ENCODE assay signal across 9 mouse cellular contexts in genomic region chr11:102214430-102215156, GRCm38 (mm10). TPM values are rescaled to one million over a fixed set of nuclear protein-coding genes. Genes with fewer than 3 reads are reported as not detected.
DNase-seq lines count a peak whose midpoint lies in the region; ATAC-seq and TF ChIP-seq lines count a peak whose summit lies in the region.
"Had no signal": no experiment of that assay in that cellular context is flagged by ENCODE, and none has a peak within 500 bp of the region (broad histone marks: within the 10 kb centered on the region; RNA-seq: fewer than 3 reads in every experiment).

No protein-coding gene starts in this region.

- TF ChIP-seq CTCF in gastrocnemius, adult 2 months (IDR thresholded peaks at IDR 0.05): no peak

- H3K9ac ChIP-seq in lung, embryonic 16.5 days (ENCODE audit: low read length): peak overlapping the region; percentile 35; the same call in 1 of the 2 replicates
- peak overlapping the region; percentile 77 for H3K9ac ChIP-seq in heart, embryonic 13.5 days
- peak overlapping the region; percentile 41; the same call in 1 of the 2 replicates for H3K9ac ChIP-seq in neural tube, embryonic 13.5 days

- intact Hi-C loops in gastrocnemius, adult 2 months (cut with DNase I): no loop called here
- intact Hi-C loops in gastrocnemius, postnatal 36 days (cut with DNase I): no loop called here

- no peaks in the 10 kb centered on the region for H3K36me3 ChIP-seq in lung, embryonic 16.5 days (ENCODE audit: control insufficient read depth, insufficient read depth, low read length)
- H3K36me3 ChIP-seq in heart, embryonic 13.5 days: peaks cover 8% of the 10 kb centered on the region
- H3K36me3 ChIP-seq in neural tube, embryonic 13.5 days: peaks cover 12% of the 10 kb centered on the region

- H3K9me3 ChIP-seq in lung, embryonic 16.5 days (ENCODE audit: control insufficient read depth, low read length): no peaks in the 10 kb centered on the region
- no peaks in the 10 kb centered on the region for H3K9me3 ChIP-seq in heart, embryonic 13.5 days
- no peaks in the 10 kb centered on the region for H3K9me3 ChIP-seq in neural tube, embryonic 13.5 days

- no peak for ATAC-seq in lung, embryonic 16.5 days (ENCODE audit: low read depth)
- no peak for ATAC-seq in heart, embryonic 13.5 days (ENCODE audit: extremely low read depth, insufficient number of reproducible peaks, low FRiP score, low TSS enrichment)
- ATAC-seq in neural tube, embryonic 13.5 days (ENCODE audit: low read depth): no peak

- WGBS in lung, embryonic 16.5 days: 27% methylated on average over 10 of the region's 10 CpGs
- 24% methylated on average over 10 of the region's 10 CpGs for WGBS in heart, embryonic 13.5 days
- WGBS in neural tube, embryonic 13.5 days: 46% methylated on average over 10 of the region's 10 CpGs

- H3K4me3 ChIP-seq in gastrocnemius, adult 2 months: peak overlapping the region; percentile 66
- H3K4me3 ChIP-seq in lung, embryonic 16.5 days (ENCODE audit: low read length): no peak overlapping the region; the same call in 1 of the 2 replicates
- H3K4me3 ChIP-seq in heart, embryonic 13.5 days: peak overlapping the region; percentile 5
- H3K4me3 ChIP-seq in neural tube, embryonic 13.5 days: no peak overlapping the region

- no peaks in the 10 kb centered on the region for H3K27me3 ChIP-seq in lung, embryonic 16.5 days (ENCODE audit: control insufficient read depth, insufficient read depth, low read depth, low read length)
- H3K27me3 ChIP-seq in heart, embryonic 13.5 days (replicated peaks): no peaks in the 10 kb centered on the region
- no peaks in the 10 kb centered on the region for H3K27me3 ChIP-seq in neural tube, embryonic 13.5 days

- H3K4me2 ChIP-seq in lung, embryonic 16.5 days (ENCODE audit: low read depth, low read length): peak overlapping the region; percentile 73
- peak overlapping the region; percentile 86 for H3K4me2 ChIP-seq in heart, embryonic 13.5 days
- H3K4me2 ChIP-seq in neural tube, embryonic 13.5 days: no peak overlapping the region

- peak overlapping the region; percentile 98 for H3K27ac ChIP-seq in gastrocnemius, adult 2 months
- peak overlapping the region; percentile 98 for H3K27ac ChIP-seq in lung, embryonic 16.5 days (ENCODE audit: low read length)
- H3K27ac ChIP-seq in heart, embryonic 13.5 days (replicated peaks): peak overlapping the region; percentile 95
- H3K27ac ChIP-seq in neural tube, embryonic 13.5 days (replicated peaks): peak overlapping the region; percentile 49
- H3K27ac ChIP-seq: macrophage had no signal

- DNase-seq in gastrocnemius, adult 2 months: peak; percentile 76
- no peak for DNase-seq in gastrocnemius, postnatal 36 days
- DNase-seq in lung, postnatal 36 days: no peak
- DNase-seq in frontal cortex, postnatal 10 days (ENCODE audit: low spot score in 2 of 2): no peak
- no peak for DNase-seq in spleen, postnatal 14 days (ENCODE audit: low spot score in 2 of 2)

- peaks cover 75% of the 10 kb centered on the region for H3K4me1 ChIP-seq in lung, embryonic 16.5 days (replicated peaks; ENCODE audit: control insufficient read depth, insufficient read depth, low read length)
- H3K4me1 ChIP-seq in heart, embryonic 13.5 days: peaks cover 95% of the 10 kb centered on the region
- peaks cover 89% of the 10 kb centered on the region for H3K4me1 ChIP-seq in neural tube, embryonic 13.5 days (replicated peaks)

RNA-seq across cellular contexts. Expression of gene Hdac5, which starts 15.4 kb away (rescaled TPM):
- 10 to 100 TPM; 78.3 to 78.7 TPM for total RNA-seq in gastrocnemius, adult 2 months (2021)
- total RNA-seq in gastrocnemius, postnatal 36 days (2021): 10 to 100 TPM; 62.2 to 78.7 TPM
- polyA plus RNA-seq in lung, embryonic 16.5 days (2015; fragmentation: Nextera tagmentation; extraction: Ambion mirVana): 70.1 and 80.4 TPM in 2 replicates
- 82.9 and 89.4 TPM in 2 replicates for polyA plus RNA-seq in heart, embryonic 13.5 days (2015; fragmentation: Nextera tagmentation; extraction: Ambion mirVana)
- polyA plus RNA-seq in neural tube, embryonic 13.5 days (2015; fragmentation: Nextera tagmentation; extraction: Ambion mirVana): 84.4 and 88.7 TPM in 2 replicates

RNA-seq across cellular contexts. Expression of gene G6pc3, which starts 25.2 kb away (rescaled TPM):
- total RNA-seq in gastrocnemius, adult 2 months (2021): 10 to 100 TPM; 50.3 to 53.0 TPM
- 10 to 100 TPM; 45.6 TPM for total RNA-seq in gastrocnemius, postnatal 36 days (2021)
- polyA plus RNA-seq in lung, embryonic 16.5 days (2015; fragmentation: Nextera tagmentation; extraction: Ambion mirVana): 28.3 and 28.6 TPM in 2 replicates
- polyA plus RNA-seq in heart, embryonic 13.5 days (2015; fragmentation: Nextera tagmentation; extraction: Ambion mirVana): 25.6 and 29.3 TPM in 2 replicates
- 29.1 and 31.6 TPM in 2 replicates for polyA plus RNA-seq in neural tube, embryonic 13.5 days (2015; fragmentation: Nextera tagmentation; extraction: Ambion mirVana)

RNA-seq across cellular contexts. Expression of gene Lsm12, which starts 29.5 kb away (rescaled TPM):
- 100 to 1,000 TPM in 1 of 2 experiments, 10 to 100 TPM in 1; 95.3 to 106 TPM for total RNA-seq in gastrocnemius, adult 2 months (2021)
- 10 to 100 TPM; 86.6 to 89.2 TPM for total RNA-seq in gastrocnemius, postnatal 36 days (2021)
- polyA plus RNA-seq in lung, embryonic 16.5 days (2015; fragmentation: Nextera tagmentation; extraction: Ambion mirVana): 108 and 130 TPM in 2 replicates
- 80.7 and 97.0 TPM in 2 replicates for polyA plus RNA-seq in heart, embryonic 13.5 days (2015; fragmentation: Nextera tagmentation; extraction: Ambion mirVana)
- 112 and 116 TPM in 2 replicates for polyA plus RNA-seq in neural tube, embryonic 13.5 days (2015; fragmentation: Nextera tagmentation; extraction: Ambion mirVana)

RNA-seq across cellular contexts. Expression of gene BC030867, which starts 34.1 kb away (rescaled TPM):
- not detected for total RNA-seq in gastrocnemius, adult 2 months (2021)
- not detected for total RNA-seq in gastrocnemius, postnatal 36 days (2021)
- 18.7 and 19.4 TPM in 2 replicates for polyA plus RNA-seq in lung, embryonic 16.5 days (2015; fragmentation: Nextera tagmentation; extraction: Ambion mirVana)
- polyA plus RNA-seq in heart, embryonic 13.5 days (2015; fragmentation: Nextera tagmentation; extraction: Ambion mirVana): 12.3 and 13.5 TPM in 2 replicates
- 1.9 and 3.7 TPM in 2 replicates for polyA plus RNA-seq in neural tube, embryonic 13.5 days (2015; fragmentation: Nextera tagmentation; extraction: Ambion mirVana)

RNA-seq across cellular contexts. Expression of gene Asb16, which starts 54.0 kb away (rescaled TPM):
- 10 to 100 TPM; 78.2 to 80.4 TPM for total RNA-seq in gastrocnemius, adult 2 months (2021)
- total RNA-seq in gastrocnemius, postnatal 36 days (2021): 10 to 100 TPM; 76.7 to 88.7 TPM
- polyA plus RNA-seq in lung, embryonic 16.5 days (2015; fragmentation: Nextera tagmentation; extraction: Ambion mirVana): 0.05 and 0.08 TPM in 2 replicates
- polyA plus RNA-seq in heart, embryonic 13.5 days (2015; fragmentation: Nextera tagmentation; extraction: Ambion mirVana): 0.09 TPM in 1 of 2 replicates, not detected in the other
- polyA plus RNA-seq in neural tube, embryonic 13.5 days (2015; fragmentation: Nextera tagmentation; extraction: Ambion mirVana): not detected in 2 replicates
- polyA plus RNA-seq: macrophage had no signal

Comparison
In these comparisons a context has a peak if more than half of its experiments do, and no peak if none do; other contexts are left out.
1. H3K4me3 ChIP-seq: peak in gastrocnemius, adult 2 months (single experiment) and heart, embryonic 13.5 days (single experiment); none in lung, embryonic 16.5 days (single experiment) and neural tube, embryonic 13.5 days (single experiment).
2. Peak in every context shown above with its lines, with median percentiles within 50 percentile points of each other: H3K27ac ChIP-seq and H3K9ac ChIP-seq.